Mouse (Mus musculus): ENCODE measurements around the gene Stil. TPM values are rescaled to one million over a fixed set of nuclear protein-coding genes. Genes with fewer than 3 reads are reported as not detected.

The Stil gene
- polyA plus RNA-seq, 1 experiment from 2014 or later: 18.1 TPM

DNA sequence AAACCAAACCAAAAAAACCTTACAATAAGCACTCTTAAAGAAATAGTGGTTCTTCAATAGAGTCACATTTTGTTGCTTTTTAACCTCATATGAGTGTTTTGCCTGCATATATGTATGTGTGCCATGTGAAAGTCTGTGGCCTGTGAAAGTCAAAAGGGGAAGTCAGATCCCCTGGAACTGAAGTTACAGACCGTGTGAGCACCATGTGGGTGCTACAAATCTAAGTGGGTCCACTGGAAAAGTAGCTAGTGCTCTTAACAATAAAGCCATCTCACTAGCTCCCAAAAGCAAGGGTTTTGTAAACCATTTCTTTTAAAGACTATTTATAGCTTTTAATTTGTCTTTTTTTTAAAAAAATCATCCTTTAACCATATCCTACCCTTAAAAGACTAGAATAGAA lies 17.3 kb upstream of the Stil start:
- Histone ChIP-seq H3K4me1 (replicated peaks; ENCODE audit: control insufficient read depth, insufficient read depth, low read length) (peaks cover 7% of the 10 kb centered on the region; the same call in 1 of the 2 replicates), H3K27ac (ENCODE audit: low read length) (no peak overlapping the region), H3K9ac (ENCODE audit: low read length) (no peak overlapping the region), H3K4me2 (ENCODE audit: low read depth, low read length) (no peak overlapping the region), H3K27me3 (ENCODE audit: control insufficient read depth, insufficient read depth, low read depth, low read length) (no peaks in the 10 kb centered on the region), H3K9me3 (ENCODE audit: control insufficient read depth, low read length) (no peaks in the 10 kb centered on the region), H3K4me3 (ENCODE audit: low read length) (no peak overlapping the region), H3K36me3 (ENCODE audit: control insufficient read depth, insufficient read depth, low read length) (no peaks in the 10 kb centered on the region)
- ATAC-seq (ENCODE audit: low read depth): no peak
- 82% methylated on average over 1 of the region's 1 CpGs for WGBS

DNA sequence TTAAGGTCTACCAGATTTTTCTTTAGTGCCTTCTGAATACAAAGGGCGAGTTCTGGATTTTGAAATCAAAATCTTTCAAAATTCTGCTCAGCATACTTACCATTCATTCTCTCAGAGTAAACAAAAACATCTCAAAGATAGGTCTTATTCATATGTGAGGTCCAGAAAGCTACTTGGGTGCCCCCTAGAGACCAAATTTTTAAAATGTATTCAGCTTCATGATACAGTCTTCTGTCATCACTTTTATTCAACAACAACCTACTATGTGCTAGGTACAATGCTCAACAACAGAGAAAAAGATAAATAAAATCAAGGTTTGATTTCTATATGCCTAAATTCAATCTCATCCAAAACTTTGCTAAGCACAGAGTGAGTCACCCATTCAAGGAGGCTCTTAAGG lies 16.9 kb upstream of the Stil start:
- H3K36me3 ChIP-seq (ENCODE audit: control insufficient read depth, insufficient read depth, low read length): no peaks in the 10 kb centered on the region
- H3K4me2 ChIP-seq (ENCODE audit: low read depth, low read length): no peak overlapping the region
- no peaks in the 10 kb centered on the region for H3K9me3 ChIP-seq (ENCODE audit: control insufficient read depth, low read length)
- no peak overlapping the region for H3K4me3 ChIP-seq (ENCODE audit: low read length)
- 72% methylated on average over 1 of the region's 1 CpGs for WGBS
- peaks cover 7% of the 10 kb centered on the region; the same call in 1 of the 2 replicates for H3K4me1 ChIP-seq (replicated peaks; ENCODE audit: control insufficient read depth, insufficient read depth, low read length)
- no peaks in the 10 kb centered on the region for H3K27me3 ChIP-seq (ENCODE audit: control insufficient read depth, insufficient read depth, low read depth, low read length)
- H3K9ac ChIP-seq (ENCODE audit: low read length): no peak overlapping the region
- ATAC-seq (ENCODE audit: low read depth): no peak
- no peak overlapping the region for H3K27ac ChIP-seq (ENCODE audit: low read length)

DNA sequence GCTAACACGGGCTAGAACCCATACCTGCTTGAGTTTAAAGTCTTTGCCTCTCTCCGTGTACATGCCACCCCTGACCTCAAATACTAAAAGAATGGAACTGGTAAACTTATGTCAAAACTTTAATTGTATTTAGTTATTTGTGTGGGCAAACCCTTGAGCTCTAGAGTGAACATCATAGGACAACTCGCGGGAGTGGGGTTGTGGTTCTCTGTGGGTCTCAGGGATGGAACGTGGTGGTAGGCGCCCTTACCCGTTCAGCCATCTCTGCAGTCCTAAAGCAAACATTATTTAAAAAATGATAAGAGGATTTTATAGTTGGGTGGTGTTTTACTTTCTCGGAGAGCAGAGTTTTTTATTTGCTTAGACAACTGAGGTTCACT lies 13.8 kb upstream of the Stil start:
- under 1% methylated on average over 8 of the region's 8 CpGs for WGBS
- Histone ChIP-seq H3K27me3 (ENCODE audit: control insufficient read depth, insufficient read depth, low read depth, low read length) (no peaks in the 10 kb centered on the region), H3K9me3 (ENCODE audit: control insufficient read depth, low read length) (no peaks in the 10 kb centered on the region), H3K4me2 (ENCODE audit: low read depth, low read length) (peak overlapping the region; percentile 75), H3K27ac (ENCODE audit: low read length) (peak overlapping the region; percentile 100), H3K9ac (ENCODE audit: low read length) (peak overlapping the region; percentile 97), H3K4me3 (ENCODE audit: low read length) (peak overlapping the region; percentile 92), H3K4me1 (replicated peaks; ENCODE audit: control insufficient read depth, insufficient read depth, low read length) (peaks cover 7% of the 10 kb centered on the region; the same call in 1 of the 2 replicates), H3K36me3 (ENCODE audit: control insufficient read depth, insufficient read depth, low read length) (no peaks in the 10 kb centered on the region)
- peak; percentile 19 for ATAC-seq (ENCODE audit: low read depth)

DNA sequence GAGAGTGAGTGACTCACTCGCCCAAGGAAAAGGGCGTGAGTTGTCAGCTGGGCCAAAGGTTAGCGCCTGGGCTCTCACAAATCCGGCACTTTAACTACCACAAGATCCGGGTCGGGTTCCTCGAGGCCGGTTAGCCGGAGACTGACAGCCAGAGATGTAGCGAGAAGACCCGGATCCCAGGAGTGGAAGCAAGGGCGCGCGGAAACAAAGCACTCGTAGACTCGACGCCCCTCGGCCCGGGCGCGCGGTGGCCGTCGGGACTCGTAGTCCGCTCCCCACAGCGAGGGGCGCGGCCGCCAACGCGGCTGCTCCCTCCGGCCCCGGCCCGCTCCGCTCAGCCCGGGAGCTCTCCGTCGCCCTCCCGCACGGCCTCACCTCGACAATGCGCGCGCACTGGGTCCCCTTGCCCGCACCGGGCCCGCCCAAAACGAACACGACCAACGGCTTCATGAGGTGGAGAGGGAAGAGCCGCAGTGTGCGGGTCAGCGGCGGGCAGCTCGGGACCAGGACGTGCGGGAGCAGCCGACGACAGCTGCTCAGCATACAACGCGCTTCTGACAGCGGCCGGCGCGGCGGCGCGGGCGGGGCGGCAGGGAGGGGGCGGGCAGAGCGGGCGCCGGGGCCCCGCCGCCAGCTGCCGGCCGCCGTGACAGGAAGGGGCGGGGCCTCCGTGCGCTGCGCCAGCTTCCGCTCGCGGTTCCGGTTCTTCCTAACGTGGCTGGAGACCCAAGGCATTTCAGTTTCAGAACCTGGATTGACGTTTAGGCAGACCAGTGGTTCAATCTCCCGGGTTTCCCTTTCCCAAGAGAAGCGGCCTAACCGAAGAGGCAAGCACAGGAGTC lies 13.1 kb upstream of the Stil start, which contains the start of gene Cmpk1:
Gene Cmpk1, minus strand, starts transcription at position 651 of the 842 bp plus-strand sequence.
- peak within 1 kb of the TSS; percentile 97 for H3K9ac ChIP-seq (ENCODE audit: low read length)
- peak within 1 kb of the TSS; percentile 75 for H3K4me2 ChIP-seq (ENCODE audit: low read depth, low read length)
- H3K27me3 ChIP-seq (ENCODE audit: control insufficient read depth, insufficient read depth, low read depth, low read length): no peaks in the 10 kb centered on the region
- H3K4me3 ChIP-seq (ENCODE audit: low read length): peak within 1 kb of the TSS; percentile 92
- under 1% methylated on average over 86 of the region's 93 CpGs for WGBS
- no peaks in the 10 kb centered on the region for H3K36me3 ChIP-seq (ENCODE audit: control insufficient read depth, insufficient read depth, low read length)
- peak within 1 kb of the TSS; percentile 100 for H3K27ac ChIP-seq (ENCODE audit: low read length)
- H3K4me1 ChIP-seq (replicated peaks; ENCODE audit: control insufficient read depth, insufficient read depth, low read length): peaks cover 7% of the 10 kb centered on the region; the same call in 1 of the 2 replicates
- peak; percentile 98 for ATAC-seq (ENCODE audit: low read depth)
- no peaks in the 10 kb centered on the region for H3K9me3 ChIP-seq (ENCODE audit: control insufficient read depth, low read length)

DNA sequence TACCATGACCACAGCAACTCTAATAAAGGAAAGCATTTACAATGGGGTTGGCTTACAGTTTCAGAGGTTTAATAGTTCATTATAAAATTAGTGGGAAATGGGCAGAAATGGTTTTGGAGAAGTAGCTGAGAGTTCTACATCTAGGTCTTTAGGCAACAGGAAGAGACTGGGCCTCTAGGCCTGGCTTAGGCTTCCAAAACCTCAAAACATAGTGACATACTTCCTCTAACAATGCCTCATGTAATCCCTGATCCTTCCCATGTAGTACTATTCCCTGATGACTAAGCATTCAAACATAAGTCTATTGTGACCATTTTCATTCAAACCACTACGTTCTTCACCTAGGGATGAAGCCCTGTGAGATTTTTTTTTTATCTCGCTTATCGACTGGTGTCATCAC lies 5.7 kb upstream of the Stil start:
- no peak for ATAC-seq (ENCODE audit: low read depth)
- Histone ChIP-seq H3K4me1 (replicated peaks; ENCODE audit: control insufficient read depth, insufficient read depth, low read length) (no peaks in the 10 kb centered on the region), H3K9me3 (ENCODE audit: control insufficient read depth, low read length) (no peaks in the 10 kb centered on the region), H3K27me3 (ENCODE audit: control insufficient read depth, insufficient read depth, low read depth, low read length) (no peaks in the 10 kb centered on the region), H3K9ac (ENCODE audit: low read length) (no peak overlapping the region), H3K4me3 (ENCODE audit: low read length) (no peak overlapping the region), H3K27ac (ENCODE audit: low read length) (no peak overlapping the region), H3K36me3 (ENCODE audit: control insufficient read depth, insufficient read depth, low read length) (no peaks in the 10 kb centered on the region), H3K4me2 (ENCODE audit: low read depth, low read length) (no peak overlapping the region)
- 86% methylated on average over 3 of the region's 3 CpGs for WGBS

DNA sequence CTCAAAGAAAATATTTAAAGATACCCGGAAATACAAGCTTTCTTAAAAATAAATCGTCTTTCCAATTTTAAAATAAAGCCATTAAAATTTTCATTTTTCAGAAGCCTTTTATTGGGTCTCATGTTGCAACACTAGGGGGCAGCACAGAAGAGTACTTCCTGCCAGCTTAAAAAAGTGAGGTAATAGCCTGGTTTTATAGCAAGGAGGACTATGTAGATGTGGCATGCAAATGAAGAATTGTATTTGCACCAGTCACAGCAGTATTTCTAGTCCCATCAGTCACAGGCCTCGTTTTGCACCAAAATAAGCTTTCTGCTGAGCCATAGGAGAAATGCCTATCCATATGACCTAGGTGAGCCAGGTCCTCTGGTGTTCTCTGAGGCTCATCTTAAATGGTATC lies 2.9 kb upstream of the Stil start:
- Histone ChIP-seq H3K4me2 (ENCODE audit: low read depth, low read length) (no peak overlapping the region), H3K27me3 (ENCODE audit: control insufficient read depth, insufficient read depth, low read depth, low read length) (no peaks in the 10 kb centered on the region), H3K4me1 (replicated peaks; ENCODE audit: control insufficient read depth, insufficient read depth, low read length) (peaks cover 13% of the 10 kb centered on the region), H3K36me3 (ENCODE audit: control insufficient read depth, insufficient read depth, low read length) (no peaks in the 10 kb centered on the region), H3K4me3 (ENCODE audit: low read length) (no peak overlapping the region), H3K27ac (ENCODE audit: low read length) (no peak overlapping the region), H3K9ac (ENCODE audit: low read length) (no peak overlapping the region), H3K9me3 (ENCODE audit: control insufficient read depth, low read length) (no peaks in the 10 kb centered on the region)
- ATAC-seq (ENCODE audit: low read depth): no peak
- 46% methylated on average over 3 of the region's 3 CpGs for WGBS

DNA sequence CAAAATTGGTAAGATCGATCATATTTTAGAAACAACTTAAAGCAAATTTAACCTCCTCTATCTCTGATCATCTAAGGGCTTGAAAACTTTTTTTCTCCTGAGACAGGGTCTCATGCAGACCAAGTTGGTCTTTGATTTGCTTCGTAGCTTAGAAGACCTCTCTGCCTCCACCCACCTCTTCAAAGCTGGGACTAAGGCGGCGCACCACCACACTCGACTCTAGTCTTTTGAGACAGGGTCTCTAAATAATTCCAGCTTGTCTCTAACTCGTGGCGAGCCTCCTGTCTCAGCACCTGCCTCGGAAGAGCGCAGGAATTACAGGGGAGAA lies 550 bp upstream of the Stil start:
- 7% methylated on average over 9 of the region's 9 CpGs for WGBS
- no peaks in the 10 kb centered on the region for H3K27me3 ChIP-seq (ENCODE audit: control insufficient read depth, insufficient read depth, low read depth, low read length)
- peak overlapping the region; percentile 71 for H3K9ac ChIP-seq (ENCODE audit: low read length)
- H3K4me1 ChIP-seq (replicated peaks; ENCODE audit: control insufficient read depth, insufficient read depth, low read length): peaks cover 15% of the 10 kb centered on the region
- H3K4me2 ChIP-seq (ENCODE audit: low read depth, low read length): peak overlapping the region; percentile 75
- peak; percentile 34 for ATAC-seq (ENCODE audit: low read depth)
- peak overlapping the region; percentile 62 for H3K4me3 ChIP-seq (ENCODE audit: low read length)
- peaks cover 9% of the 10 kb centered on the region; the same call in 1 of the 2 replicates for H3K36me3 ChIP-seq (ENCODE audit: control insufficient read depth, insufficient read depth, low read length)
- no peaks in the 10 kb centered on the region for H3K9me3 ChIP-seq (ENCODE audit: control insufficient read depth, low read length)
- H3K27ac ChIP-seq (ENCODE audit: low read length): peak overlapping the region; percentile 92

DNA sequence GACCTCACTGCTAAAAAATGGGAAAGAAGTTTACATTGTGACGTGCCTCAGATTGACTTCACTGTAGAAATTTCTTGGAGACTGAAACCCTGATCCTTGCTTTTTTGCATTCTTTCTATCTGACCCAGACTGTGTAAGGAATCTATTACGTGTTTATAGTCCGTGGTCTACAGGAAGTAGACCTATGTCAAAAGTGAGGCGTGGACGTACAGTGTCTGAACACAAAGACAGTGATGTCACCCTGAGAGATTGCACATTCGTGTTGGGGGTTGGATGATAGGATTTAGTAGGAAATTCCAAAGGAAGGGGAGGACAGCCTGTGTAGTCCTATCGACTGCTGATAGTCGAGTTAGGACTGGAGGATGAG lies 453 bp downstream of the Stil start:
- peak overlapping the region; percentile 70 for H3K9ac ChIP-seq (ENCODE audit: low read length)
- H3K4me1 ChIP-seq (replicated peaks; ENCODE audit: control insufficient read depth, insufficient read depth, low read length): peaks cover 15% of the 10 kb centered on the region
- no peaks in the 10 kb centered on the region for H3K27me3 ChIP-seq (ENCODE audit: control insufficient read depth, insufficient read depth, low read depth, low read length)
- H3K4me3 ChIP-seq (ENCODE audit: low read length): peak overlapping the region; percentile 62
- ATAC-seq (ENCODE audit: low read depth): peak; percentile 36
- H3K27ac ChIP-seq (ENCODE audit: low read length): peak overlapping the region; percentile 75
- under 1% methylated on average over 8 of the region's 8 CpGs for WGBS
- peak overlapping the region; percentile 71 for H3K4me2 ChIP-seq (ENCODE audit: low read depth, low read length)
- peaks cover 14% of the 10 kb centered on the region for H3K36me3 ChIP-seq (ENCODE audit: control insufficient read depth, insufficient read depth, low read length)
- H3K9me3 ChIP-seq (ENCODE audit: control insufficient read depth, low read length): no peaks in the 10 kb centered on the region

DNA sequence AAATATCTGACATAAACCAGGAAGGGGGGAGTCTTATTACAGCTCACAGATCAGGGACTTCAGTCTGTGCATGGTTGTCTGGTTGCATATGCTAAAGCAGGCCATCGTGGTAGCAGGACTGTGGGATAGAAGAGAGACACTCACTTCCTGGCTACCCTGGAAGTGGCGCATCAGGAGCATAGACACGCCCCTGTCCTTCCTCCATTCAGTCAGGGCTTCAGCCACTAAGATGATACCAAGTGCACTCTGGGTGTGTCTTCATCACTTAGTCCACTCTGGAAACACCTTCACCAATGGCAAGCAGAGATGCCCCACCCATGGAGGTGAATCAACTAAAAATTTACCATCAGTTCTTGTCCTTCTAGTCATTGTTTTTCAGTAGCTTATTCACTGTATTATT lies 14.3 kb downstream of the Stil start:
- H3K4me3 ChIP-seq (ENCODE audit: low read length): no peak overlapping the region
- no peaks in the 10 kb centered on the region for H3K9me3 ChIP-seq (ENCODE audit: control insufficient read depth, low read length)
- no peak for ATAC-seq (ENCODE audit: low read depth)
- H3K27me3 ChIP-seq (ENCODE audit: control insufficient read depth, insufficient read depth, low read depth, low read length): no peaks in the 10 kb centered on the region
- H3K9ac ChIP-seq (ENCODE audit: low read length): no peak overlapping the region
- no peaks in the 10 kb centered on the region for H3K4me1 ChIP-seq (replicated peaks; ENCODE audit: control insufficient read depth, insufficient read depth, low read length)
- H3K36me3 ChIP-seq (ENCODE audit: control insufficient read depth, insufficient read depth, low read length): peaks cover 28% of the 10 kb centered on the region
- no peak overlapping the region for H3K4me2 ChIP-seq (ENCODE audit: low read depth, low read length)
- 92% methylated on average over 3 of the region's 3 CpGs for WGBS
- no peak overlapping the region for H3K27ac ChIP-seq (ENCODE audit: low read length)
